Mouse (Mus musculus): ENCODE measurements at regions not wholly inside any gene's neighbourhood (a gene's known extent, or its start where the extent isn't known, plus 50 kb on each side); places are given as distances from the start of the nearest gene placed in this dataset.
"Not testable (repeated sequence)": the region's sequence is repeated elsewhere in the genome, so short reads cannot be mapped to it uniquely, and the experiment has no call there.

GRCm38 (mm10) chr5:75407686-75408085 is 167.0 kb upstream of the Kit start:
- DNase-seq (ENCODE audit: low spot score) = no peak

GRCm38 (mm10) chr5:75410240-75411186 is 164.2 kb upstream of the Kit start:
- DNase-seq (ENCODE audit: low spot score) = no peak

GRCm38 (mm10) chr5:75419282-75419681 is 155.4 kb upstream of the Kit start:
- DNase-seq (ENCODE audit: low spot score) = not testable (repeated sequence)

- no peak for DNase-seq (ENCODE audit: low spot score)
These were observed 141.8 kb upstream of the Kit start for GRCm38 (mm10) chr5:75432885-75433284.

GRCm38 (mm10) chr5:75437924-75438323 is 136.8 kb upstream of the Kit start:
- no peak for DNase-seq (ENCODE audit: low spot score)

- peak; percentile 52 for DNase-seq (ENCODE audit: low spot score)
These were observed 130.6 kb upstream of the Kit start for GRCm38 (mm10) chr5:75444024-75444604.

- no peak for DNase-seq (ENCODE audit: low spot score)
These were observed 128.3 kb upstream of the Kit start for GRCm38 (mm10) chr5:75446386-75446785.

GRCm38 (mm10) chr5:75449913-75450525 is 124.7 kb upstream of the Kit start:
- DNase-seq (ENCODE audit: low spot score) = peak; percentile 67

- peak; percentile 52 for DNase-seq (ENCODE audit: low spot score)
These were observed 124.2 kb upstream of the Kit start for GRCm38 (mm10) chr5:75450564-75450963.

GRCm38 (mm10) chr5:75451081-75451480 is 123.6 kb upstream of the Kit start:
- no peak for DNase-seq (ENCODE audit: low spot score)

- no peak for DNase-seq (ENCODE audit: low spot score)
These were observed 123.0 kb upstream of the Kit start for GRCm38 (mm10) chr5:75451693-75452092.

GRCm38 (mm10) chr5:75453757-75454390 is 120.8 kb upstream of the Kit start:
- no peak for DNase-seq (ENCODE audit: low spot score)

GRCm38 (mm10) chr5:75454961-75455541 is 119.7 kb upstream of the Kit start:
- DNase-seq (ENCODE audit: low spot score) = no peak

GRCm38 (mm10) chr5:75457403-75457802 is 117.3 kb upstream of the Kit start:
- no peak for DNase-seq (ENCODE audit: low spot score)

GRCm38 (mm10) chr5:75458317-75458716 is 116.4 kb upstream of the Kit start:
- DNase-seq (ENCODE audit: low spot score) = no peak

- no peak for DNase-seq (ENCODE audit: low spot score)
These were observed 114.9 kb upstream of the Kit start for GRCm38 (mm10) chr5:75459758-75460354.

GRCm38 (mm10) chr5:75460414-75461025 is 114.2 kb upstream of the Kit start:
- DNase-seq (ENCODE audit: low spot score) = no peak

- no peak for DNase-seq (ENCODE audit: low spot score)
These were observed 113.3 kb upstream of the Kit start for GRCm38 (mm10) chr5:75461368-75461767.

GRCm38 (mm10) chr5:75463591-75463990 is 111.1 kb upstream of the Kit start:
- DNase-seq (ENCODE audit: low spot score) = no peak

GRCm38 (mm10) chr5:75465701-75466100 is 109.0 kb upstream of the Kit start:
- DNase-seq (ENCODE audit: low spot score) = no peak

- no peak for DNase-seq (ENCODE audit: low spot score)
These were observed 107.8 kb upstream of the Kit start for GRCm38 (mm10) chr5:75466941-75467340.

Data from retina, embryonic 14.5 days (tissue).